Mouse (Mus musculus) thymus, adult 2 months (tissue): ENCODE data around the gene Mical1.

Experiments used
- CTCF ChIP-seq: fragments of 200-500 bp; IDR thresholded peaks from 2 replicates; pipeline ENCODE4 v1.5.1; 2012; ENCODE audit warnings: mild to moderate bottlenecking, control low read depth, low read length, moderate library complexity, borderline replicate concordance; ENCODE audit not compliant: control insufficient read depth, poor library complexity, insufficient read depth; ENCODE audit errors: extremely low read depth
- POLR2A ChIP-seq: fragments of 200-500 bp; IDR thresholded peaks from 2 replicates; pipeline ENCODE4 v1.6.1; 2012; ENCODE audit warnings: mild to moderate bottlenecking, low read length, control low read depth, moderate library complexity; ENCODE audit not compliant: control insufficient read depth, poor library complexity, insufficient read depth; ENCODE audit errors: extremely low read depth

GRCm38 (mm10) chr10:41448216-41448615, 27.9 kb upstream of the Mical1 start:
- TF ChIP-seq POLR2A (no peak), CTCF (no peak)
